Mouse (Mus musculus) kidney, adult 9 months (tissue): ENCODE measurements around the gene Ryk.

Experiments used
- DNase-seq: peaks from one replicate; pipeline ENCODE4 v3.0.0; 2022

Gene Ryk

GRCm38 (mm10) chr9:102859399-102859798, 24.7 kb downstream of the Ryk start:
- no peak for DNase-seq

GRCm38 (mm10) chr9:102859963-102860362, 25.2 kb downstream of the Ryk start:
- no peak for DNase-seq

- no peak for DNase-seq
Measured at GRCm38 (mm10) chr9:102860802-102861469, 26.2 kb downstream of the Ryk start.

GRCm38 (mm10) chr9:102861789-102862188, 27.1 kb downstream of the Ryk start:
- DNase-seq = peak; percentile 76

- DNase-seq = no peak
Measured at GRCm38 (mm10) chr9:102862260-102862659, 27.5 kb downstream of the Ryk start.

GRCm38 (mm10) chr9:102863876-102864545, 29.3 kb downstream of the Ryk start:
- DNase-seq = no peak

- no peak for DNase-seq
Measured at GRCm38 (mm10) chr9:102864931-102865330, 30.2 kb downstream of the Ryk start.

- no peak for DNase-seq
Measured at GRCm38 (mm10) chr9:102865946-102866737, 31.4 kb downstream of the Ryk start.

GRCm38 (mm10) chr9:102866893-102867292, 32.2 kb downstream of the Ryk start:
- DNase-seq = peak; percentile 72

GRCm38 (mm10) chr9:102867516-102867915, 32.8 kb downstream of the Ryk start:
- peak; percentile 68 for DNase-seq

GRCm38 (mm10) chr9:102868451-102868850, 33.7 kb downstream of the Ryk start:
- no peak for DNase-seq

GRCm38 (mm10) chr9:102876054-102876690, 41.5 kb downstream of the Ryk start:
- DNase-seq = no peak

- DNase-seq = no peak
Measured at GRCm38 (mm10) chr9:102877916-102878315, 43.2 kb downstream of the Ryk start.

GRCm38 (mm10) chr9:102879545-102879944, 44.8 kb downstream of the Ryk start:
- peak; percentile 73 for DNase-seq

- no peak for DNase-seq
Measured at GRCm38 (mm10) chr9:102884703-102885102, 50.0 kb downstream of the Ryk start.

GRCm38 (mm10) chr9:102890166-102890565, 55.4 kb downstream of the Ryk start:
- DNase-seq = no peak

GRCm38 (mm10) chr9:102892480-102893355, 58.0 kb downstream of the Ryk start:
- no peak for DNase-seq

- no peak for DNase-seq
Measured at GRCm38 (mm10) chr9:102893356-102893870, 58.7 kb downstream of the Ryk start.

- DNase-seq = no peak
Measured at GRCm38 (mm10) chr9:102899916-102900315, 65.2 kb downstream of the Ryk start.

- no peak for DNase-seq
Measured at GRCm38 (mm10) chr9:102902308-102902707, 67.6 kb downstream of the Ryk start.

GRCm38 (mm10) chr9:102904952-102905351, 70.2 kb downstream of the Ryk start:
- DNase-seq = no peak

GRCm38 (mm10) chr9:102906781-102907180, 72.1 kb downstream of the Ryk start:
- no peak for DNase-seq
